Mouse (Mus musculus): ENCODE measurements at regions not wholly inside any gene's neighbourhood (a gene's known extent, or its start where the extent isn't known, plus 50 kb on each side); places are given as distances from the start of the nearest gene placed in this dataset.

GRCm38 (mm10) chr3:101749841-101750240 is 98.9 kb downstream of the Mab21l3 start:
- DNase-seq = no peak
- intact Hi-C loops (cut with DNase I) = no loop called here

DNA sequence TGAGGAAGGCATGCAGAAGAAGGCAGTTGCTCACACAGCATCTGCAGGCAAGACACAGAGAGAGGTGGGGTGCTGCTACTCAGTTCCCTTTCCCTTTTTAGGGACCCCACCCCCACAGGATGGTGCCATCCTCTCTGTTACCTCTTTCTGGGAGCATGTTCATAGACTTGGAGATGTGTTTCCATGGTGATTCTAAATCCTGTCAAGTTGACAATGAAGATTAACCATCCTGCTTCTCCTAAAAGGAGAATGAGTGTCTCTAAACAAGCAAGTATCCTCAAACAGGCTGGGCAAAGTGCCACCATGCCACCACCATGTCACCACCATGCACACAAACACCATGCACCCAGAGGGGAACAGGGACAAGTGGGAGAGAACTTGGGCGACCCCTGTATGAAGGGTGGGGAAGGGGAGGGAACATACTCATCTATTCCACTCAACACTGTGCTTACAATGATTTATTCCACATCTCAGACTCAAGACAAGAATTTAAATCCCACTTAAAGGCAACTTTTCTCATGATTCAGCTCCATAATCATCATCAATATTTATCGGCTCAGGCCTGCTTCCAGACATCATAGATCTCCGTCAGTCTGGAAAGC is 99.6 kb downstream of the Mab21l3 start:
- intact Hi-C loops (cut with DNase I) = no loop called here
- DNase-seq = no peak

- DNase-seq = no peak
These were observed 100.6 kb downstream of the Mab21l3 start for GRCm38 (mm10) chr3:101748186-101748585.

DNA sequence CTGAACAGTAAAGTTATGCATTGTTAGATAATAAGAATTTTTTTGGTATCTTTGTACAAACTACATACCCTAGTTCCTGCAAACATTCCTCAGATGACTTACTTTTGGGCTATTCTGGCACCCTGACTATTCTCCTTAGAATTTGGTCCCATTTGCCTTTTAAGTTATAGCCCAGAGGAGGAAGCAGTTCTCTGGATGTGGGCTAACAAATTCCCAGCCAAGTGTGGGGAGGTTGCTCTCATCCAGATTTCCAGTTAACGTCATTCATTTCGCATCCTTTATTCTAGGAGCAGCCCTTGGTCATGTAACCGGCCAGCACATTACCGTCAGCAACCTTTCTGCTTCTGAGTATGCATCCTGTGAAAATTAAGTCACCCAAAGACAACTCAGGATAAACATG is 107.9 kb downstream of the Mab21l3 start:
- intact Hi-C loops (cut with DNase I) = no loop called here
- no peak for DNase-seq

More at GRCm38 (mm10) chr3:101748186-101748585, 100.6 kb downstream of the Mab21l3 start:
- intact Hi-C loops (cut with DNase I) = no loop called here

GRCm38 (mm10) chr3:101737197-101737596 is 111.6 kb downstream of the Mab21l3 start:
- DNase-seq = no peak
- intact Hi-C loops (cut with DNase I) = no loop called here

DNA sequence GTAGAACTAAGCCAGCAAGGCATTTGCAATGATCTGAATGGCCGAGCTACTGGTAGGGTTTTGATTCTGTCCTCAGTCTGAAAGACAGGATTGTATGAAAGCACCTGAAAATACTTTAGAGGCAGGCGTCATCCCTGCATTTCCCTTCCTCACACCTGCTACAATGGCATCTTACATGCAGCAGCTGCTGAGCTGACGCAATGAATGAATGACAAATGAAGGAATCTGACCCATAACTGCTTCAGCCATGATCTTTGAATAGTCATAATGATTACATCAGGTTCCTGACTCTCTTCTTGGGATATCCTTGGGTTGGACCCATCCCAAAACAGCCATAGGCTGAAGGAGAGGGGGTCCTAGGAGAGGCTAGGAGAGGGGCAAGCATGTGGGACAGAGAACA is 119.7 kb downstream of the Mab21l3 start:
- intact Hi-C loops (cut with DNase I) = no loop called here
- no peak for DNase-seq

- intact Hi-C loops (cut with DNase I) = loop anchor here (5.0 kb wide), 1 partner anchor 44 kb away; no protein-coding TSS in a partner anchor
- DNase-seq = no peak
These were observed 118.4 kb upstream of the Atp1a1 start for GRCm38 (mm10) chr3:101722926-101723325.

DNA sequence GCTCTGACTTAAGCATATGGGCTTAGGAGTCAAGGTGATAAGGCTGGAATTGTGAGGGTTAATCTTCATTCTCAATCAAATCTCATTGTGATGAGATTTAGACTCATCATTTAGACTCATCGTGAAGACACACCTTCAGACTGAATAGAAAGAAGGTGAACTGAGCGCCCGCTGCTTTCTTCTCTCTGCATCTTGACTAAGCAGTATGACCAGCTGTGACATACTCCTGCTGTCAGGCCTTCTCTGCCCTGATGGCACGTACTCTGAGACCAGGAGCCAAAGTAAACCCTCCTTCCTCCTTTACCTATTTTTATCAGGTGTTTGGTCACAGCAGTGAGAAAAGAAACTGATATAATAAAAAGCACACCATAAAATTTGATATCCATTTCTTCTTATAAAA is 117.5 kb upstream of the Atp1a1 start:
- intact Hi-C loops (cut with DNase I) = loop anchor here (5.0 kb wide), 1 partner anchor 45 kb away; no protein-coding TSS in a partner anchor
- DNase-seq = no peak

DNA sequence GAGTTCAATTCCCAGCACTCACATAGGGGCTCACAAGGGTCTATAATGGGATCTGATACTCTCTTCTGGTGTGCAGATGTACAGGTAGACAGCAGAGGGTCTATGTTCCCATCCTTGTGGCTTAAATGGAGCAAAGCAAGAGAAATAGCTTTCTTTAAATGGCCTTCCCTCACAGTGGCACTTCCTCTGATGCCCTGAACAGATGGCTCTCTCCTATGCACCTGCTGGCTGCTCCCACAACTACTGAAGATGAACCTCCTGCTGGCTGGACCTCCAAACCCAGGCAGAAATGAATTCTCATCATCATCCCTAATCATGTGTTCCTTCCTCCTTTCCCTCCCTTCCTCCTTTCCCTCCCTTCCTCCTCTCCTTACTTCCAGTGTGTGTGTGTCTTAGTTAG is 110.9 kb upstream of the Atp1a1 start:
- intact Hi-C loops (cut with DNase I) = no loop called here
- no peak for DNase-seq

- intact Hi-C loops (cut with DNase I) = loop anchor here (5.0 kb wide), 2 partner anchors 67 to 223 kb away; no protein-coding TSS in a partner anchor
- DNase-seq = no peak
These were observed 110.3 kb upstream of the Atp1a1 start for GRCm38 (mm10) chr3:101714810-101715209.

DNA sequence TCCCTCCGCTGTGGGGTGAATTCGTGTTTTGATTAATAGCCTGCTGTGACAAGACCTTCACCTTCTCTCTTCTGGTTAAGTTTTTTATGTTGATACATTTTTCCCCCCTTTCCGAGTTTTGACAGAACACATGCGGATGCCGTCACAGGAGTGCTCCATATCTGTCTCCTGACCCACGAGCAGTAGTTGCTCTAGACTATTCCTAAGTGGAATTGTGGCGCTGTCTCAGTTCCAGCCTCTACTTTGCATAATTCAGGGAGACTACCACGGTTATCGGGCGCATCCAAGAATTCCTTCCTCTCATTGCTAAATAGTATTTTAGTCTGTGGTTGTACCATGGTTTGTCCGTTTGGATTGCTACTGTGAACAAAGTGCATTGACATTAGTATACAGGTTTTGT is 109.2 kb upstream of the Atp1a1 start:
- intact Hi-C loops (cut with DNase I) = loop anchor here (5.0 kb wide), 2 partner anchors 69 to 221 kb away; no protein-coding TSS in a partner anchor
- no peak for DNase-seq

- DNase-seq = peak; percentile 72 to 75
- intact Hi-C loops (cut with DNase I) = loop anchor here (5.0 kb wide), 2 partner anchors 69 to 221 kb away; no protein-coding TSS in a partner anchor
These were observed 108.7 kb upstream of the Atp1a1 start for GRCm38 (mm10) chr3:101713138-101713638.

- no peak for DNase-seq
- intact Hi-C loops (cut with DNase I) = loop anchor here (5.0 kb wide), 2 partner anchors 70 to 220 kb away; no protein-coding TSS in a partner anchor
These were observed 108.2 kb upstream of the Atp1a1 start for GRCm38 (mm10) chr3:101712666-101713065.

DNA sequence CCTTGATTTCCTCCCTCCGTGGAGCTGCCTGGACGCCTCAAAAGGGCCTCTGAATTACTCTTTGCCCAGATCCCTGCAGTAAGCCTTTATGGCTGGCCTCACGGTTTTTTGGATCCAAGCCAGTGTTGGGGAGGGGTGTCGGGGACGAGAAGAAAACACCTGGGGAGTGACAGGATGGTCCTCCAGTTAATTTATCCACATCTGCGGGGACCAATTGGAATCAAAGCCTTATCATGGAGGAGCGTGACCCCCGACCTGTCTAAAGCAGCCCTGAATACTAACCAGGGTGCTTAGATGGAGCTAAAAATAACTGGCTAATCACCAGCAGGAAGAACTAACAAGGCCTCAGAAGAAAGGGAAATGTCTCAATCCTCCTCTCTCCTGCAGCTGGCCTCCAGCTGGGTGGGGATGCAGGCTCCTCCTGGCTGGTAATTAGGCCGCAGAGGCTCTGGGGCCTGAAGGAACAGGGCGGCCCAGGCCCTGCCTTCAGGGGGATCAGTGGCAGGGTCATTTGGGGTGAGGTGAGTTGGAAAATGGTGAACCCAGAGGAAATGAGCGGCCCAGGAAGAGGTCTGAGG is 107.2 kb upstream of the Atp1a1 start:
- intact Hi-C loops (cut with DNase I) = loop anchor here (2.0 to 5.0 kb wide), 3 partner anchors 71 to 219 kb away; no protein-coding TSS in a partner anchor
- peak; percentile 66 to 70 for DNase-seq

GRCm38 (mm10) chr3:101709379-101709970 is 105.0 kb upstream of the Atp1a1 start:
- peak; percentile 76 to 84 for DNase-seq
- intact Hi-C loops (cut with DNase I) = loop anchor here (5.0 kb wide), 1 partner anchor 202 kb away; no protein-coding TSS in a partner anchor

DNA sequence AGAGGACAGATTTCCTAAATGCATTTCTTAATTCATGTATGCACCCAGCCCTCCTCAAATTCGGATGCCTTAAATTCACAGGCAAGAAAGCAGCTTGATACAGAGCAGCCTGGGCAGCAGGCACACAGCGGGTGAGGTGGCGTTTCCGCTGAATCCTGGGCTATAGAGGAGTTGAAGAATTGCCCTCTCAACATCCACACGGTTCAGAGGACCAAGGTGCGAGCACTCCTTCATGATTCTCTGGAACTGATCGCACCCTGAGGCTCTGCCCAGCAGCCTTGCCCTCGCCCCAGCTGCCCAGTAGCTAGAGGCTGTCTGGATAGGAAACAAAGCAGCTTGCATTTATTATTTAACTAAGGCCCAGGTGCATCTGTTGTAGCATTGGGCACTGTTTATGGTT is 104.3 kb upstream of the Atp1a1 start:
- intact Hi-C loops (cut with DNase I) = loop anchor here (5.0 kb wide), 1 partner anchor 202 kb away; no protein-coding TSS in a partner anchor
- no peak for DNase-seq

DNA sequence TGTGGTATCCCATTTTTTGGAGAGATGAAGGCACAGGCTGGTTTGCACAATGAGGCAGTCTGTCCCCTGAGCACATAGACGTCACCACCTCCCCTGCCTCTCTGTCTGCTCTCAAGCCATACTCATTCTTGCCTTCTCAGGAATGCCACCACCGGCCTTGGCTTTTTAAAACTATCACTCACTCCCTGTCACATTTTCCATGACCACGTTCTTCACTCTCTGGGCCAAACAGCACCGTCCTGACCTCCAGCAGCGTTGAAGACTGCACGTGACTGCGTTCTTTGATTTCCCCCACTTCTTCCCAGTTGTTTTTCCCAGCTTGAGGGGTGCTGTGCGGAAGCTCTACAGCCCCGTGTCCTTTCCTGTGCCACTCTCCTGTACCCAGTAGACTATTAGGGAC is 100.4 kb upstream of the Atp1a1 start:
- intact Hi-C loops (cut with DNase I) = loop anchor here (5.0 kb wide), 1 partner anchor 198 kb away; no protein-coding TSS in a partner anchor

GRCm38 (mm10) chr3:101704326-101704725 is 99.8 kb upstream of the Atp1a1 start:
- DNase-seq = no peak
- intact Hi-C loops (cut with DNase I) = no loop called here

More for the DNA sequence above, 100.4 kb upstream of the Atp1a1 start:
- DNase-seq = peak; percentile 45 to 57

GRCm38 (mm10) chr3:101701763-101702173 is 97.3 kb upstream of the Atp1a1 start:
- no peak for DNase-seq
- intact Hi-C loops (cut with DNase I) = no loop called here

DNA sequence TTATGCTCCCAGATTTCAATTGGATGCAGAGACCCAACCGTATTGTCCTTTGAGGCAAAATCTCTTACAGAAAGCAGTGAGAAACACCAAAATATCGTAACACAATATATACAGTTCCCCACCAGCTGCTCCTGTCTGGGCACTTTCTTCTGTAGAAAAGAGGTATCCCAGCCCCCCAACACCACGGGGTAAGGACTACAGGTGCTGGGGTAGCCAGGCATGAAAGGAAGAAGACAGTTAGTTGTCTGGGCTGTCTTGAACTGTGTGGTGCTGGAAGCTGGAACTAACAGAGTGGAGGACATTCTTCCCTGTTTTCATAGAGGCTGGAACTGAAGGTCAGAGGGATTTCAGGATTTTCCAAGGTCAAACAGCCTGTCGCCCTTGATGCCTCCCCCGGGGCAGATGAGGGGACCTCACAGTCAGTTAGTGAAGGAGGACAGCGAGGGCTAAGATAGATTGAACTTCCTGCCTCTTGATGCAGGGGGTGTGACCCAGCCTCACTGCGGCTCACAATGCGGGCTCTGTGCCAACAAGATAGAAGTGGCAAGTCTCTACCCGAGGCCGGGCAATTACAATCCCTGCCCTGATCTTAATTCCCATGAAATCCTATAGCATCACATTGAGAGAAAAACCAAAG is 96.6 kb upstream of the Atp1a1 start:
- intact Hi-C loops (cut with DNase I) = no loop called here
- DNase-seq = peak; percentile 47 to 57

Data from heart, postnatal 10 days (tissue).